Mouse (Mus musculus) left cerebral cortex, adult 6 months (tissue): ENCODE measurements around the gene 1700006A11Rik. TPM values are rescaled to one million over a fixed set of nuclear protein-coding genes. Genes with fewer than 3 reads are reported as not detected.

Experiments used
- long read RNA-seq, 2 experiments: library from polyadenylated mRNA; unstranded; transcript quantifications; one replicate each; pipeline ENCODE4 v2.0.0; 2019 to 2020
- polyA plus RNA-seq: library from polyadenylated mRNA; unstranded; fragments of <200 nt; fragmentation: Nextera tagmentation; gene quantifications from 2 replicates; pipeline ENCODE4 v1.2.3, GENCODE M21; 2021

The 1700006A11Rik gene
- not detected in 2 replicates for polyA plus RNA-seq
- long read RNA-seq, experiment 1 = 0 reads
- long read RNA-seq, experiment 2 = 0 reads

DNA sequence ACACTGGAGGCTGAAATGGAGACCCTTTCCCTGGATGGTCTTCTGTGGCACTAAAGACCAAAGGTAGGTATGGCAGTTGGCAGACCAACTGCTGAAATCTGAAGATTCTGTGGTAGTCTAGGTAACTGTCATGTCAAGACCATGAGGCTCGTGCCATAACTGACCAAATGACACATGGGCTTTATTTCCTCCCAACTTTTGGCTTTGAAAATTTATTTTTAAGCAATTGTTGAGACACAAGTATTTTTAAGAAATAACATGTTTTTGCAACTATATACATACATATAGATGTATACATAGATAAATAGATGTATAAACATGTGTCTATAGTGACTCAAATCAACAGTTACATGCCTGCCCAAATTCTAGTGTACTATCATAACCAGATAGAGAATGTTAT, at the start of gene 1700006A11Rik:
TSS of gene 1700006A11Rik (minus strand) at position 101 of the 400 bp plus-strand sequence.

Other genes starting within 250 kb of the 1700006A11Rik start
- 20.4 and 25.3 TPM in 2 replicates for gene Tram1l1, start 105.2 kb downstream of the 1700006A11Rik start, polyA plus RNA-seq
- not detected in 2 replicates for gene 1700003H04Rik, start 155.1 kb upstream of the 1700006A11Rik start, polyA plus RNA-seq